Mouse (Mus musculus) liver, embryonic 14.5 days (tissue): ENCODE results near the gene Ywhae. TPM values are rescaled to one million over a fixed set of nuclear protein-coding genes. Genes with fewer than 3 reads are reported as not detected.

Experiments
- ATAC-seq: fragments of 200-750 bp; cut with Nextera tagmentation; 2 replicates; pipeline ENCODE4 v1.8.0; 2017; ENCODE audit warnings: moderate number of reproducible peaks, mild to moderate bottlenecking, moderate library complexity; ENCODE audit not compliant: insufficient read depth
- DNase-seq, 3 experiments: peaks; one replicate each; pipeline ENCODE4 v3.0.0-alpha.2; 2012 to 2013; ENCODE audit warnings: low read depth in 3 of 3, low spot score in 3 of 3
- H3K27ac ChIP-seq: fragments of 300-500 bp; sonication (generic); 2 replicates; pipeline ENCODE4 v1.5.1; 2014; ENCODE audit warnings: moderate library complexity, mild to moderate bottlenecking, control low read depth, inconsistent platforms
- H3K27me3 ChIP-seq: fragments of 300-500 bp; sonication (generic); 2 replicates; pipeline ENCODE4 v1.6.1; 2014; ENCODE audit warnings: mild to moderate bottlenecking, low read length, moderate library complexity; ENCODE audit not compliant: control insufficient read depth, insufficient read depth
- H3K36me3 ChIP-seq: fragments of 300-500 bp; sonication (generic); replicated peaks from 2 replicates; pipeline ENCODE4 v1.6.1; 2014; ENCODE audit warnings: low read depth; ENCODE audit not compliant: control insufficient read depth, insufficient read depth
- H3K4me1 ChIP-seq, 2 experiments: fragments of 200-500 bp in 1 of 2; fragments of 300-500 bp in 1 of 2; sonication (generic) in 1 of 2; replicated peaks; 2 replicates each; pipeline ENCODE4 v1.6.1; 2012 to 2014; ENCODE audit warnings: antibody characterized with exemption in 1 of 2, inconsistent platforms in 1 of 2, low read length in 1 of 2; ENCODE audit not compliant: control insufficient read depth in 2 of 2, insufficient read depth in 2 of 2
- H3K4me2 ChIP-seq: fragments of 300-500 bp; sonication (generic); 2 replicates; pipeline ENCODE4 v1.6.1; 2014; ENCODE audit warnings: low read depth, mild to moderate bottlenecking, control low read depth, moderate library complexity
- H3K4me3 ChIP-seq, 2 experiments: fragments of 200-500 bp in 1 of 2; fragments of 300-500 bp in 1 of 2; sonication (generic) in 1 of 2; 2 replicates each; pipeline ENCODE4 v1.5.1; 2012 to 2014; ENCODE audit warnings: low read depth in 2 of 2, low read length in 2 of 2, mild to moderate bottlenecking in 2 of 2, control low read depth in 1 of 2, inconsistent platforms in 1 of 2, moderate library complexity in 1 of 2; ENCODE audit not compliant: insufficient read depth in 1 of 2
- H3K9ac ChIP-seq: fragments of 300-500 bp; sonication (generic); replicated peaks from 2 replicates; pipeline ENCODE4 v1.6.1; 2014; ENCODE audit warnings: mild to moderate bottlenecking, control low read depth, moderate library complexity
- H3K9me3 ChIP-seq: fragments of 300-500 bp; sonication (generic); 2 replicates; pipeline ENCODE4 v1.6.1; 2016; ENCODE audit warnings: low read length, mixed read lengths; ENCODE audit not compliant: control insufficient read depth
- CTCF ChIP-seq: IDR thresholded peaks from 2 replicates; pipeline ENCODE4 v1.5.1; 2016; ENCODE audit warnings: antibody characterized with exemption, low read depth, control low read depth
- EP300 ChIP-seq: IDR thresholded peaks from 2 replicates; pipeline ENCODE4 v1.6.1; 2016; ENCODE audit warnings: antibody characterized with exemption, low read depth
- WGBS: fragments of 180-500 bp; shearing (Covaris S2); extraction: QIAGEN DNeasy Blood & Tissue Kit; methylation state at CpG from one replicate; pipeline ENCODE4 v1.1.7; 2014; ENCODE audit not compliant: insufficient replicate concordance; 5-methylcytosine and 5-hydroxymethylcytosine counted together
- polyA plus RNA-seq, 2 experiments: library from polyadenylated mRNA; depleted of rRNA in 1 of 2; stranded (reverse) in 1 of 2; unstranded in 1 of 2; fragments of >200 nt; fragmentation: Nextera tagmentation in 1 of 2; extraction: Ambion mirVana in 1 of 2; gene quantifications; 2 replicates each; pipeline versions ENCODE4 v1.2.1 to v1.2.3; 2012 to 2014

Ywhae gene
- polyA plus RNA-seq, 2 experiments, result 175 to 231 TPM

DNA sequence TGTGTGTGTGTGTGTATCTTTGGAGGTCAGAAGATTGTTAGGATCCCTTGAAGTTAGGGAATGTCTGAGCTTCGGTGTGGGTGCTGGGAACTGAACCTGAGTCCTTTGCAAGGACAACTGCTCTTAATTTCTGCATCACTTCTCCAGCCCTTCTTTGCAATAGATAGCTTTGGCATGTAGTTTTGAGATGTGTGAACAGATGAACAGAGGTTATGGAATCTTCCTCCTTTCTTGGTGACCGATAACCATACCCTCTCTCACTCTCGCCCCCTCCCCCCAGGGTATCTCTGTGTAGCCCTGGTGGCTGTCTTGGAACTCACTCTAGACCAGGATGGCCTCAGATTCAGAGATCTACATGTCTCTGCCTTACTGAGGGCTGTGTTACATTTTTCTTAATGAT, 12.1 kb downstream of the Ywhae start:
- WGBS, result 69% methylated on average over 3 of the region's 3 CpGs
- TF ChIP-seq CTCF, result no peak
- no peak for TF ChIP-seq EP300

DNA sequence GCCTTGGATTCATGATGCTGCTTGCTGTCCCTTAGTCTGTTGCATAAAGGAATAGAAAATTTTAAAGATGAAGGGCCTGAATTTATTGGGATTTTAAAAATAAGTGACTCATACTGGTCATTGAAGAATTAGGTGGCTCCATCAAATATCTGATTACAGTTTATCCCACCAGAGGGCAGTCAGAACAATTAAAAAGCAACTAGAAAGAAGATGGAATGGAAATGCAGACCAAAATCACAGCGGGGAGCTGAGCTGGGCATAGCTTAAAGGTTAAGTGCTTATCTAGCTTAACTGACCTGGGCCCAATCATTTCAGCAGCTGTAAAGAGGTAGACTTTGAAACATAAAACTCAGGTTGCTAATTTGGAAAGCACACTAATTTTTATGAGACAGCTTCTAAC, 17.9 kb downstream of the Ywhae start:
- Histone ChIP-seq H3K27me3 (no peaks in the 10 kb centered on the region), H3K4me3 (no peak overlapping the region), H3K4me2 (no peak overlapping the region), H3K9ac (no peak overlapping the region), H3K36me3 (peaks cover 16% of the 10 kb centered on the region), H3K4me1 (peaks cover 2 to 8% of the 10 kb centered on the region in 2 experiments; a peak in 1 of 4 replicates), H3K27ac (no peak overlapping the region), H3K9me3 (no peaks in the 10 kb centered on the region)
- DNase-seq, result no peak
- WGBS, result 78% methylated on average over 1 of the region's 1 CpGs
- ATAC-seq, result no peak
- TF ChIP-seq EP300 (no peak), CTCF (no peak)

More for the DNA sequence above, 12.1 kb downstream of the Ywhae start:
- Histone ChIP-seq H3K9me3 (no peaks in the 10 kb centered on the region), H3K27ac (no peak overlapping the region), H3K9ac (no peak overlapping the region), H3K36me3 (peaks cover 4% of the 10 kb centered on the region), H3K4me1 (peaks cover 12 to 23% of the 10 kb centered on the region in 2 experiments), H3K27me3 (no peaks in the 10 kb centered on the region), H3K4me3 (no peak overlapping the region), H3K4me2 (no peak overlapping the region)
- ATAC-seq (no peak), DNase-seq (no peak)

DNA sequence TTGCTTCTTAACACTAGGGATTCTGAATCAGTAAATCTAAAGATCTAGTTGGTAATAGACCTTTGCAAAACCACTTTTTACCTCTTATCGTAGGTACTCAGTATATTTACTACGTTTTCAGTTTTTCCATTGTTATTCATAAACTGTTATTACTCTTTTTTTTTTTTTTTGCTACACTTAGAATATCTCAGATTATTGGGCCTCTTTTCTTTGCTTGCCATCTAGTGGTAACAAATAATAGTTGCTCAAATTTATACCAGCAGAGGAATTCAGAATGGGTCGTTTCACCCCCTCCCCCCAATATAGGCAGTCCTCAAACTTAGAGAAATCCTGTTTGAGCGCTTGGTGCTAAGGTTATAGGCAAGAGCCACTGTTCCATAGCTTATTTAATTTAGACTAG, 18.4 kb downstream of the Ywhae start:
- ATAC-seq, result no peak
- no peak overlapping the region for H3K27ac ChIP-seq
- no peak for TF ChIP-seq CTCF
- no peak for TF ChIP-seq EP300
- WGBS, result 72% methylated on average over 4 of the region's 4 CpGs
- H3K27me3 ChIP-seq, result no peaks in the 10 kb centered on the region
- H3K4me1 ChIP-seq, result peaks cover 2 to 8% of the 10 kb centered on the region in 2 experiments; a peak in 1 of 4 replicates
- no peaks in the 10 kb centered on the region for H3K9me3 ChIP-seq
- no peak overlapping the region for H3K4me3 ChIP-seq
- no peak for DNase-seq
- H3K9ac ChIP-seq, result no peak overlapping the region
- H3K4me2 ChIP-seq, result no peak overlapping the region
- H3K36me3 ChIP-seq, result peaks cover 20% of the 10 kb centered on the region

DNA sequence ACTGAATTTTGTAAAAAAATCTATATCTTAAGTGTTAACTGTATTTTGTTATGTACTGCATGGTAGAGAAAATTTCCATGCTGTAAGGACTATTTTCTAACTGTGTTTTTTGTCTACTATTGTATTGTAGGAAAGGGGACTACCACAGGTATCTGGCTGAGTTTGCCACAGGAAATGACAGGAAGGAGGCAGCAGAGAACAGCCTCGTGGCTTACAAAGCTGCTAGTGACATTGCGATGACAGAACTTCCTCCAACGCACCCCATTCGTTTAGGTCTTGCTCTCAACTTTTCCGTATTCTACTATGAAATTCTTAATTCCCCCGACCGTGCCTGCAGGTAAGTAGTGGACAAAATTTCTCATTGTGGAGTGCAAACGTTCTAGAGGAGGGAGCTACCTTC, 24.0 kb downstream of the Ywhae start:
- H3K4me3 ChIP-seq, result no peak overlapping the region
- H3K27ac ChIP-seq, result no peak overlapping the region
- no peak overlapping the region for H3K9ac ChIP-seq
- WGBS, result 69% methylated on average over 8 of the region's 8 CpGs
- no peaks in the 10 kb centered on the region for H3K9me3 ChIP-seq
- no peak for ATAC-seq
- no peaks in the 10 kb centered on the region for H3K4me1 ChIP-seq
- H3K27me3 ChIP-seq, result no peaks in the 10 kb centered on the region
- no peak overlapping the region for H3K4me2 ChIP-seq
- no peak for TF ChIP-seq EP300
- TF ChIP-seq CTCF, result no peak
- DNase-seq, result no peak
- H3K36me3 ChIP-seq, result peaks cover 66% of the 10 kb centered on the region

DNA sequence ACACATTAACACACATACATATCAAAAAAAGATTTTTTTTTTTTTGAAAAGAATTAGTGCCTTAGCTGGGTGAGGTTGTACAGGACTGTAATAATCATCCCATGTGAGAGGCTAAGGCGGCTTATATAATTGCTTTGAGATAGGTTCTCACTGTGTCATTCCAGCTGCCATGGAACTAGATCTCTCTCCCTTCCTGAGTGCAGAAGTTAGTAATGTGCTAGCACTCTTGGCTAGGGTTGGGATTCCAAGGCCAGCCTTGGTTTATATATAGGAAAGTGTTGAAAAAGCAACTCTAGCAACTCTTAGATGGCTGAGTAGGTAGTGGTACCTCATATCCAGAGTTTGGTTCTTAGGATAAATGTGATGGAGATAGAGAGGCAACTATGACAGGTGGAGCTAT, 25.9 kb downstream of the Ywhae start:
- Histone ChIP-seq H3K4me1 (no peaks in the 10 kb centered on the region), H3K36me3 (peaks cover 71% of the 10 kb centered on the region), H3K4me2 (no peak overlapping the region), H3K4me3 (no peak overlapping the region), H3K9ac (no peak overlapping the region), H3K27ac (no peak overlapping the region), H3K9me3 (no peaks in the 10 kb centered on the region), H3K27me3 (no peaks in the 10 kb centered on the region)
- 79% methylated on average over 1 of the region's 1 CpGs for WGBS
- DNase-seq, result no peak
- no peak for TF ChIP-seq EP300
- no peak for TF ChIP-seq CTCF
- no peak for ATAC-seq
